Mouse (Mus musculus) B cell, adult 2 months (primary cell): ENCODE data around the gene Cntf.

Source experiments
- DNase-seq, 2 experiments: peaks; one replicate each; pipeline ENCODE4 v3.0.0; 2022

Gene Cntf

DNA sequence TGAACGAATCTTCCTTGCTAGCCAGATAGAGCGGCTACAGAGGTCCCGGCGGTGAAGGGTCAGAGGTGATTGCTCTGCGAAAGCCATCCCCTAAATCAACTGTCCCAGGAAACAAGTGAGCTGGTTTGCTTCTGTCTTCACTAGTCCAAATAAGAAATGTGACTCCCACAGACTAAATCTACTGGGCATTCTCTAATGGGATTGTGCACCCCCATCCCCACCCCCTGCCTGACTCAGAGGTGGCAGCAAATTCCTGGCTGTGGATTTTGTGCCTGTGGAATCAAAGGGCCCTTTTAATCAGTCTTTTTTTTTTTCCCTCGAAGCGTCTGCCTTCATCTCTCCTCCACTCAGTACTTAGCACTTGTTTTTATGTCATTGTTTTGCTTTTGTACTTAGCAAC, at the start of gene Cntf:
Gene Cntf, minus strand, starts transcription at position 325 of the 400 bp plus-strand sequence.
- DNase-seq = no peak

DNA sequence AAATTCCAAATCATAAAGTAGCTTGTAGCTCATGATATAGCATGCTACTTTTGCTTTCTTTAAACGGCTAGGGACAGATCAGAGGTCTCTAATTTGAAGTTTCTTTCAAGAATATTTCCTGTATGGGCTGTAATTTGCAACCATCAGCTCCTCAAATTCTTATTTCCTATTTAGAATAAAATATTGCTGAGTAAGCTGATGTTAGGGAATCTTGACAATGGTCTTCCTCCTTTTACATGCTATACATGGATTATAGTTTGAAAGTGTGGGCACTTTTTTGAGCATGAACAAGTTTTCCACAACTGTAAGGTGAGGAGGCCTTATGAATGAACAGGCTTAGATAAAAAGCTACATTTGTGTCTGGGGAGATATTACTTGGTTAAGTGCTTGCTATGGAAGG, 48.5 kb upstream of the Cntf start:
- no peak for DNase-seq

DNA sequence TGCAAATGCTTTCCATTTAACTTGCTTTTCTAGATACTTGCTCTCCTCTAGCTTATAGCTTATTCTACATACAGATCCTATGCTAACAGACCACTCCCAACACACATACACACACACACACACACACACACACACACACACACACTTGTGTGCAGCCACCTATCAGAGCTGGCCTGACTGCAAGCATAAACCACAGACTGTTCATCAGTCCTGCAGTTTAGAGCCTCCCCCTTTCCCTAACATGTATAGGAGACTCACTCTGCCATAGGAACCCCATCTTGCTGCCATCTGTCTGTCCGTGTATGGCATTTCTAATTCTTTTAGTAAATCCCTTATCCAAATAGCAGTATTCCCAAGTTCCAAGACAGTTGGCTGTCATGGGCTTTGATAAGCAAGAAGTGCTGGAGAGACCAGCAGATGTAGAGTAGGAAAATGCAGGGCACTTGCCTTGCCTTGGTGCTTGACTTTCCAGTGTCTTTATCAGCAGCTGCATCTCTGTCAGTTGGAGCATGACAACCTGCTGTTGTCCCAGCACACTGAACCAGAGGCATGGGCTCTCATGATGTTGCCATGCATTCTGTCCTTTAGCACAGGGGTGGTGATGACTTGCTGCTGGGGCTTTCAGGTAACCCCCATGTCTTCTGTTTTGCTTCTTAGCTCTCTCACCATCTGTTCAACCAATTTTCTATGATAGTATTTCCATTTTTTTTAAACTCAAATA, 47.4 kb upstream of the Cntf start:
- DNase-seq = no peak

DNA sequence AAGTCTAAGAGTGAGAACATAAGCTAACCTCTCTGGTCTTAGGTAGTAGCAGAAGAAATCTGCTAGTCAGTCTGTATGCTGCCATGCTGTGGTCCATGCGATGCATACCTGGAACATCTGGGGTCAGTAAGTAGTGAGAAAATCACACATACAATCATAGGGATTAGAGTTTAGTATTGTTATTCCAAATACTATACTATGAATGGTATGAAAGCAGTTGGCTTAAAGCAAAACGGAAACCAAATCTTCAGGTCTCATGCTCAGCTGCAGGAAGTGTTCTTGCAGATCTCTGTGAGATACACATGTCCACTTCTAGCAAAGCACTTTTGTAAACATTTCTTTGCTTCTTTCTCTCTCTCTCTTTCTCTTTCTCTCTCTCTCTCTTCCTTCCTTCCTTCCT, 40.8 kb upstream of the Cntf start:
- no peak for DNase-seq

DNA sequence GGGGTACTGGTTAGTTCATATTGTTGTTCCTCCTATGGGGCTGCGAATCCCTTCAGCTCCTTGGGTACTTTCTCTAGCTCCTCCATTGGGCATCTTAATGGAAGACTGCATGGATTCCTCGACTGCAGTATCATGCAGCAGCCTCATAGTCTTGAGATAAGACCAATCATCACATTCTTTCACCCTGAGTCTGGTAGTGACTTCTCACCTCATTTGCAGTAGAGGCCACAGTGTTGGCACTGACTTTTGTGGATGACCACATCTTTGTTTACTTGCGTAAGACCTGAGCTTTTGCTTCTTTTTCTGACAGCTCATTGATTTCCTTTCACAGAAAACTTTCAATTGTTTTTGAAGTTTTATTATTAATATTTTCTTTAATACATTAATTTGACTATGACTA, 40.3 kb upstream of the Cntf start:
- no peak for DNase-seq

DNA sequence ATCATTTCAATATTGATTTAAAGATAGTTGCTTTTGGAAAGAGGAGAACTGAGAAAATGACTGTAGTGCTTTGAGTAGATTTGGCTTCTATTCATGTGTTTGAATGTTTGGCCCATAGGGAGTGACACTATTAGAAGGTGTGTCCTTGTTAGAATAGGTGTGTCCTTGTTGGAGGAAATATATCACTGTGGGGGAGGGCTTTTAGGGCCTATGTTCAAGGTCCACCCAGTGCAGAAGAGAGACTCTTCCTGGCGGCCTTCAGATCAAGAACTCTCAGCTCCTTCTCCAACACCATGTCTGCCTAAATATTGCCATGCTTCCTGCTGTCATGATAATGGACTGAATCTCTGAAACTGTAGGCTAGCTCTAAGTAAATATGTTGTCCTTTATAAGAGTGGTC, 38.8 kb upstream of the Cntf start:
- no peak for DNase-seq

DNA sequence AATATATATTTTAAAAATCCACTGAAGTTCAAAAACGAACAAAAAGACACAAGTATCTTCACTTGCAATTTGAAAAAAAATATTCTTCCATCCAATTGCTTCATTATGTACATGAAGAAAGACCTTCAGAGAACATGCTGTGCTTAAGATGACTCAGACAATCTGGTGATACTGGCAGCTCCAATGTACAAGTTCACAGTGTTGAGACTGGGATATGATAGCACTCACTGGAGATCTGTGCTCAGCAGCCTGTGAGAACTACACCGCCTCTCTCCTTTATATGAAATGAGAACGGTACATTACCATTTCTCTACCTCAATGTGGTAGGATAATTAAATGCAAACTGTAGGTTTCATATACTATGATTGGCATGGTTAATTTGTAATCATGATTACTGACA, 37.4 kb upstream of the Cntf start:
- no peak for DNase-seq

DNA sequence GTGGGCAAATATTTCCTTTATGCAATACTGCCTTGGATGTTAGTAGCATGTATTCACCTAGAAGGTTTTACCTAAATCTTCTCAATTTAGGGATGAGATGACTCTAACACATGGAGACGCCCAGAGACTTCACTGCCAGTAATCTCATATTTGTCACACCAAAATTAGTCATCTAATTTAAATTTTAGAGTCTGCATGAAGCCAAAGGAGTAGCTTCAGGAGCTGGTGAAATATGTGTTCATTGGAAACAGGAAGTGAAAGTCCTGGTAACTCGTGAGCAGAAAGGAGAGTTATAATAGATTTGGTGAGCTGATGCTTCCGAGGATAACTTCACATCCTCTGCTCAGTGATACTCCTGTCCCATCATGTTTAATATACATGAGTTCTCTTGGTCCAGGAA, 35.6 kb upstream of the Cntf start:
- peak; percentile 55 to 66 for DNase-seq

DNA sequence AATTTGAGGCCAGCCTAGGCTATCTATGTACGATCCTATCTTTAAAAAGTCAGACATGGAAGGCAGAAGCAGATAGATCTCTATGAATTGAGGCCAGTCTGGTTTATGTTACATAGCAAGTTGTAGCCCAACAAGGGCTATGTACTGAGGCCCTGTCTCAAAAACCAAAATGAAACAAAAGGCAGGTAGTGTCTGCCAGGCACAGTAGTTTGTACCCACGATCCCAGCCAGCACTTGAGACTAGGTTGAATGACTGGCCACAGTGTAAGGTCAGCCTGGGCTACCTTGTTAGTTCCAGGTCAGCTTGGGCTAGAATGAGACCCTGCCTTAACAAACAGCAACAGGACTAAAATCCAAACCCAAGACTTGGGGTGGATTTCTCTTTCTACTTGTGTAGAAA, 35.2 kb upstream of the Cntf start:
- DNase-seq = peak in 1 of 2 experiments; percentile 28

DNA sequence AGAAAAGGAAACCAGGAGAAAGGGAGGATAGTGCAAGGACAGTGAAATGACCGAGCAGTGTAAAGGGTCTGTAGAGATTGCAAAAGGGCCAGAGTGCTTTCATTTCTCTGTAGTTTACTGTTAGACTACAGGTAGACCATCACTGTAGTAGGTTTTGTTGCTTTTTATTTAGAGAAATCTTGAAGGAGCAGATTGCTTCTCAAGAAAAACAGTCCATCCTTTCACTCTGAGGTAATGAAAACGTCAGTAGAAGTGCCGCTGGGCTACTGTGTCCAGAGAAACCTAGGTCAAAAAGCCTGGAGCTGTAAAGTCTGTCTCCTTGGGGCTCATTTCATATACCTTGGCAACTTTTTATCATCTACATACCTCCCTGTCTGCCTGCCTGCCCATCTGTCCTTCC, 33.6 kb upstream of the Cntf start:
- DNase-seq = no peak

DNA sequence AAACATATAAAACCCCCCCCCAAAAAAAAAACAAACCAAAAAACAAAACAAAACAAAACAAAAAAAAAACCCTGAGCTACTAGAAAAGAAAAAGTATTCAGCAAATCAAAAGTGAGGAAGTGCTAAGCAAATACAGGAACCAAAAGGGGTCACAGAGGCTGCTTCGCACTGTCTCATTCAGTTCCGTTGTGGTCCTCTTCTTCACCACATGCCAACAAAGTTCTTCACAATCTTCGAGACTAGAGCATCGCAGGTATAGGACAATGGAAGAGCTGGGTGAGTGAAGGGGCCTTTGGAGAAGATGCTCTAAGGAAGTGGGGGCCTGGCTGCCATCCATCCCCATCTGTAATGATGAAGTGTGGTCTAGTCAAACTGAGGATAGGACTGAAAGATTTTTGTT, 33.0 kb upstream of the Cntf start:
- DNase-seq = peak; percentile 74 to 77

DNA sequence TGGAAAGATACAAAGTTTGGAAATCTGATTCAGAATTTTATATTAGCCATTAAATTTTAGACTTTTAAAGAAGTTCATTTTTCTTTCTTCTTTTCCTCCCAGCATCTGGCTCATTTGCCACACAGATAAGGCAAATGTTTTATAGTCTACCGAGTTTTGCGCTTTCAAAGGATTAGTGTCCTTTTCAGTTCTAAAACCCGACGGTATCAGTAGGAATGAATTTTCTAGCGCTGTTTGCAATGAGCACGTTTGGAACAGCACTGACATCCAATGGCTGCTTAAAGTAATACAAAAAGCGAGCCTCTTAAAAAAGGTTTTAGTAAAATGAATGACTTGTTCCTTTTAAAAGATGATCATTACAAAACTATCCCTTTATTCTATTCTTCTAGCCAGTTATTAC, 31.6 kb upstream of the Cntf start:
- DNase-seq = peak in 1 of 2 experiments; percentile 37

DNA sequence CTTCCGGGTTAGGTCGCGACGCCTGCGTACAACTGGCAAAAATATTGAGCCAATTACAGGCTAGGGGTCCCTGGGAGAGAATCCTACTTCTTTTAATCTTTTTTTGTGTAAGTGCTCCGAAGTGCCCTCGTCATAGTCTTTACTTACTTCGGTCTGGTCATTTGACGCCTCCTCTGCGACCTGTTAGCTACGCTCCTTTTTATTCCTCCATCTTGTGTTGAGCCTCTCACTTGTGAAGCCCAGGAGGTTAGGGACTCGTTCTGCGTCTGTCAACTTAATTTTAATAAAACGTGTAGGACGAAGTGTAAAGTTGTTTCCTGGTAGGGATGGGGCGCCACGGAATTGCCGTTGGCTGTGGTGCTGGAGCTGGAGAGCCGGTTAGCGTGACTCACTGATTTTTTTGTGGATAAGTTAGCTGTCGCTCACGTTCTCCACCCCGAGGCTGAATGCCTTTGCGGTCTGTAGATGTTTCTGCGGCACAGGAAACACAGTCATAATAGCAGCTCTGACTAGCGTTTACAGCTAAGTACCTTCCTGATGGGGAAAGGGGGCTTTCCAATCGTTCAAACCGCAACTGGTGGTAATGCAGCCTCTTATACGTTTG, 31.0 kb upstream of the Cntf start:
- peak; percentile 85 to 87 for DNase-seq

DNA sequence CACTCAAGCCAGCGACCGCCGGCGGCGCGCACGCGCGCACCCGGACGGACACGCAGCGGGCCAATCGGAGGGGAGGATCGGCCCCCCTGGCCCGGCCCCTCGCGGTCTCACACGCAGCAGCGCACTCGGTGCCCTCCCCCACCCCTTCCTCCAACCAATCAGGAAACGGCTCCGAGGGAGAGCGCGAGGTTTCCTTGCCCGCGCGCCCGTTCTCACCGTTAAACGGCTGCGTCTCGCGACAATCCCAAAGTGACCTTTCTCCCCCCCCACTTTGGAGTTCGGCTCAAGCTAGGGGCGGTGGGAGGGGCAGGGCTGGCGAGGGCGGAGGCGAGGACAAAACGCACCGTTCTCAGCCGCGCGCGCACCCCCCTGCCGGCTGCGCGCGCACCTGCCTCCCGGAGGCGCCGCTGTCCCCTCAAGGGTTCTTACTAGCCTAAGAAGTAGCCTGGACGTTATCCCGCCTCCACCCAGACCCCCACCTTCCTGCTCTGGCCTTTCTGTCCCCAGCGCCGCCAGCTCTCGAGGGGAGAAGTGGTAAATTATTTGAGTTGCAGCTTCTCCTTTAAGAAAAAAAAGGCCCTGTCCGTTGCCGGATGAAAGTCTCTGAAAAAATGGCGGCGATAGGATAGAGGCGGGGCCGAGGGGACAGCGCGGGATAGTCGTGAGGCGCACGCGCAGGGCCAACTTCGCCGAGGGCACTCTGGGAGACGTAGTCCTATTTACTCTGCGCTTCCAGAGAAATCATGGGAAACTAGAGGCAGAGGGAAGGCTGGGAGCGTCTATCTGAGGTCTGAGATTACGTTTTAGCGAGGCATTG, 30.3 kb upstream of the Cntf start, which contains the start of the genes Zfp91 and Lpxn:
Gene Zfp91, minus strand, starts transcription at position 616 of the 817 bp plus-strand sequence.
Gene Lpxn, plus strand, starts transcription at position 683 of the 817 bp plus-strand sequence.
- peak; percentile 93 for DNase-seq

DNA sequence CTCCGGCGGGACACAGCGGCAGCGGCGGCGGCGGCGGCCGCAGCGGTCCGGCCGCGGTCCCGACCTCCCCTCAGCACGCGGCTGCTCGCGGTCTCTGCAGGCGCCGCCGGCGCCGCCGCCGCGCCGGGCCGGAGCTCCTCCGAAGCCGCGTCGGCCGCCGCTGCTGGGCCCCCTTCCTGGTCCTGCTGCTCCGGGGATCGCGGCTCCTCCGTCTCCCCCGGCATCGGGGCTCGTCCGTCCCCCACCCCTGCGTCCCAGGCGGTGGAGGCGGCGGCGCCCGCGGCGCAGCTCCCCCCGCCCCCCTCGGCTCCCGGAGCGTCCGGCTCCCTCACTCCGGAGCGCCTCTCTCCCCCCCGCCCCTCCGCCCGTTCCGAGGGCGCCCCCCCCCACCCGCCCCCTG, 29.7 kb upstream of the Cntf start:
- DNase-seq = no peak

DNA sequence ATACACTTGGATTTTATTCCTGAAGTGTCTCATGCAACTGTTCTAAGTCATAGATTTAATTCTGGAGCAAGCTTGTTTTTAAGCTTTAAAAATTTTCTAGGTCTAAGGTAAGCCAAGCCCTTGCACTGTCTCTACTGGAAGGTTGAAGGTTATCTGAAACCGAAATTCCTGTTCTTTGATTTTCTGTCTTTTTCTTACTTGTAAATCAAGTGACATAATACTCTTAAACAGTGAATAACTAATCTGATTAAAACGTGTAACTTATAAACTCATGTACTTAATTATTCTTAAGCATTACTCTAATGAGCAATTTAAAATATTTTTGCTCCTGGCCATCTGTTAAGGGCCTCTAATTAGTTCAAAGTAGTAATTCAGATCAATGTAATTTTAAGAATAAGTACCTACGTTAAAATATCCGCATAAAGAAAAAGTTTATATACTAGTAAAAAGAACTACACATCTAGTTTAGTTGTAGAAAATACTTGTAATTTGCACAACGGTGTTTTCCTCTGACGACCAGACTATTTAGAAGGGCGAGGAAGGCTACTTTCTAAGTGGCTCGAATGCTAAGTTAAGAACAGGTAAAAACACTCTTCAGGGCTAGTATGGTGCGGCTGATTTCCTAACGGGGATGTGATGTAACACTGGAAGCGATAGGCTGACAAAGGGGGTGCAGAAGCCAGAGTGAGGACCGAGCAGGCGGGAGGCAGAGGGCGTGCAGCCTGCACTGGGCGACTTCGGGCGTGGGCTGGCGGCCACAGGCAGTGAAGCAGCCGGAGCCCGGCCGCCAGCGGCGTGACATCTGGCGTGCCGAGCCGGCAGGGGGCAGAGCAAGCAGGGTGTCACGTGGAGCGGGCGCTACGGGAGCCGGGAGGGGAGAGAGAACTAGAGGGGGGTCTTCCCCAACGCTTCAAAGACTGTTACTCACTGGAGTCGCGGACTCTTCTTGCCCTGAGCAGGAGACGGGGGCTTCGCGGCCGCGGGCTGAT, 28.9 kb upstream of the Cntf start:
- peak; percentile 96 for DNase-seq

DNA sequence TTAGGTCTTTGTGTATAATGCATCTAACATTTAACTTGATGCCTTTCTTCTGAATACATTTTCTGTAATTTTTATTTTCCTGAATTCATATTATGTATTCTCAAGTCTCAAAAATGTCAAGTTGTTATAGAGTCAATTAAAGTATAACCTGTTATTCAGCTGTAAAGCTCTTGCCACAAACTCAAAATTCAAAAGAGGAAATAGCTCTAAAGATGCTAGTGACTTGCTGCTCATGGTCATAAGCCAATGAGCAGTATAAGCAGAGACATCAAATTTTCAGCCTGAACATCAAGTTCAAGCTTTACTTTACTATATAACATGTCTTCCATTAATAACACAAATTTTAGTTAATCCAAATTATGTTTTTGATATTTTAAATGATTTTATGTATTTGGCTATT, 26.9 kb upstream of the Cntf start:
- no peak for DNase-seq

DNA sequence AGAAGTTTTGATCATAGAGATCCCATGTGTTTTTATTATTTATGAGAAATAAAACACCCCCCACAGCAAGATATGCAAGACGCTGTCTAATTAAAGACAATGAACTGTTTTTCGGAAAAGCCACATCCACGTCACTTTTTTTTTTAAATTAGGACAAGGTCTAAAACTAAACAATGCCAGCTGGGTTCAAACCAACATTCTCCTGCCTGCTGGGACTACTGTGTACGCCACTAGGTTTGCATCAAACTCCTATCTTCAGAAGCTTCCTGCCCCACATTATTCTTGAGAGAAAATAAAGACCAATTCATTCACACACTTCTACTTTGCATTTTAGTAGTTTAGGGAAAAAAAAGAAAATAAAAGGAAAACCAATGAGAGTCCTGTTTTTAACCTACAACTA, 22.3 kb upstream of the Cntf start:
- DNase-seq = no peak

DNA sequence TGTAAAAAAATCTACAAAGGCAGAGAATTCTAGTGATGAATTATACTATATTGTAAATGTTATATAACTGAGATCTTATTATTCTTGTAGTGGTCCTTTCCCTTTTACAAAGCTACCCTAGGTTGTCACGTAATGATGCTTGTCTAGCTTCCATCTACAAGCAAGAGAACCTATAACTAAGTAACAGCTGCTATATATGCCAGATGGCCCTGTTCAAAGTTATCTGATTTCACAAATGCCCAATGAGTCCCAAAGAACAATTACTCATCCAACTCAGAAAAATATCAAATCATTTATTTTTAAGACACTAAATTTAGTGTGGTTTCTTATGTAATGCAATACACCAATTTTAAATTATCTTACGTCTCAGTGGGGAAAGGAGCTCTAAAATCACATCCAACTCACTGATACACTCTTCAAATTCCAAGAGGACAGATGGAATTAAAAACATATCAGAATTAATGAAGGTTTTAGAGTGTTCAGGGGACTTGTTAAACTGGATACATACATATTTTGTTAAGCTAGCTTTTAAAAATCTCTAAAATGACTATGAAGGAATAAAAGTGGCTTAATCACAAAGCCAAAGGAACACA, 21.5 kb upstream of the Cntf start:
- no peak for DNase-seq

DNA sequence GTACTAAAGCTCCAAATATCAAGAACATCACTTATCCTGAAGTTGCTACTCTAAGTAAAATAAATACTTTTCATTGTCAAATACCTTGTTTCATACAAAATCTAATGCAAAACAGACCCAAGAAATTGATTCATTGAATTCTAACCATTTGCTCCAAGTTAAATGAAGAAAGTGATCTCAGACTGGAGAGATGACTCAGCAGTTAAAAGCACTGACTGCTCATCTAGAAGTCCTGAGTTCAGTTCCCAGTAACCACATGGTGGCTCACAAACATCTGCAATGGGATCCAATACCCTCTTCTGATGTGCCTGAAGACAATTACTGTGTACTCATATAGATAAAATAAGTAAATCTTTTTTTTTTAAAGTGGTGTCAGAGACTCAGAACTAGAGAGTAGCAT, 15.0 kb upstream of the Cntf start:
- DNase-seq = no peak

DNA sequence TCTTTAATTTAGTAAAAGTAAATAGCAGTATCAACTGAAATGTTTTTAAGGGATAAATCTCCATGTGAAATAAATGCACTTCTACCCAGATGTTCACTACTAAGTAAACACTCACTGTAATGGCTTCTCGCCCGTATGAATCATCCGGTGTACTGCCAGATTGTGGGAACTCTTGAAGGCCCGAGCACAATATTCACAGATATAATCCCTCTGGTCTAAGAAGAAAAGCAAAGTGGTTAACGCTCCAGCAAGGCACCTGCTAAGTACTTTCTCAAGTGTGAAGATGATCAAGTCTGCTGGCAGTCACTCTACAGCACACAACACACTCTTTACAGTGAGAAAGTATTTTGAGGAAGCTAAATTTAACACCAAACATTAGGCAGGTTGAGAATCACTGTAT, 5.5 kb upstream of the Cntf start:
- DNase-seq = no peak
